ENCODE assay signal across 31 mouse cellular contexts in genomic region chr3:27485141-27485540, GRCm38 (mm10).
"Had no signal": no experiment of that assay in that cellular context is flagged by ENCODE, and none has a peak within 500 bp of the region (broad histone marks: within the 10 kb centered on the region; RNA-seq: fewer than 3 reads in every experiment).

No protein-coding gene starts in this region.

- H3K4me2 ChIP-seq: limb, embryonic 12.5 days; limb, embryonic 13.5 days; limb, embryonic 15.5 days; liver, embryonic 11.5 days; liver, embryonic 12.5 days; liver, embryonic 13.5 days; liver, embryonic 15.5 days; lung, embryonic 14.5 days; lung, embryonic 15.5 days; midbrain, embryonic 11.5 days; midbrain, embryonic 12.5 days; midbrain, embryonic 13.5 days; midbrain, embryonic 15.5 days; neural tube, embryonic 12.5 days had no signal

- H3K27me3 ChIP-seq: limb, embryonic 12.5 days; limb, embryonic 13.5 days; limb, embryonic 15.5 days; liver, embryonic 12.5 days; liver, embryonic 13.5 days; liver, embryonic 15.5 days; lung, embryonic 15.5 days; megakaryocyte, embryonic 14.5 days; midbrain, embryonic 12.5 days; midbrain, embryonic 13.5 days; midbrain, embryonic 15.5 days; neural tube, embryonic 12.5 days had no signal

- DNase-seq: left cerebral cortex, postnatal 4 days; liver; liver, embryonic 13.5 days; liver, postnatal 0 days; lung, adult 18-20 months; lung, adult 2 months; lung, embryonic 14.5 days; lung, postnatal 10 days; lung, postnatal 14 days; lung, postnatal 36 days; lung, postnatal 4 days; midbrain, embryonic 14.5 days had no signal

- H3K36me3 ChIP-seq: midbrain, embryonic 13.5 days; midbrain, embryonic 15.5 days had no signal

- H3K4me3 ChIP-seq: limb, embryonic 10.5 days; limb, embryonic 12.5 days; limb, embryonic 13.5 days; limb, embryonic 15.5 days; liver, embryonic 12.5 days; liver, embryonic 13.5 days; liver, embryonic 15.5 days; lung, embryonic 15.5 days; megakaryocyte, embryonic 14.5 days; midbrain, embryonic 10.5 days; midbrain, embryonic 12.5 days; midbrain, embryonic 13.5 days; midbrain, embryonic 15.5 days; myocyte; neural tube, embryonic 12.5 days had no signal

- H3K27ac ChIP-seq: limb, embryonic 10.5 days; limb, embryonic 12.5 days; limb, embryonic 13.5 days; limb, embryonic 15.5 days; liver, embryonic 12.5 days; liver, embryonic 13.5 days; liver, embryonic 14.5 days; liver, embryonic 15.5 days; lung, embryonic 15.5 days; macrophage; midbrain, embryonic 10.5 days; midbrain, embryonic 12.5 days; midbrain, embryonic 13.5 days; midbrain, embryonic 15.5 days; neural tube, embryonic 12.5 days had no signal

- H3K4me1 ChIP-seq: limb, embryonic 10.5 days; limb, embryonic 13.5 days; liver, embryonic 12.5 days; liver, embryonic 13.5 days; liver, embryonic 15.5 days; lung, embryonic 15.5 days; megakaryocyte, embryonic 14.5 days; midbrain, embryonic 12.5 days; neural tube, embryonic 12.5 days had no signal

- H3K9ac ChIP-seq: limb, embryonic 12.5 days; limb, embryonic 13.5 days; limb, embryonic 15.5 days; liver, embryonic 12.5 days; liver, embryonic 13.5 days; liver, embryonic 14.5 days; liver, embryonic 15.5 days; liver, postnatal 0 days; lung, embryonic 14.5 days; lung, embryonic 15.5 days; midbrain, embryonic 12.5 days; midbrain, embryonic 13.5 days; midbrain, embryonic 15.5 days; neural tube, embryonic 12.5 days had no signal

- ATAC-seq: liver, embryonic 12.5 days; liver, postnatal 0 days; midbrain, embryonic 15.5 days; midbrain, embryonic 16.5 days had no signal

- H3K9me3 ChIP-seq: limb, embryonic 10.5 days; limb, embryonic 12.5 days; limb, embryonic 13.5 days; limb, embryonic 15.5 days; liver, embryonic 12.5 days; liver, embryonic 13.5 days; liver, embryonic 15.5 days; lung, embryonic 15.5 days; midbrain, embryonic 10.5 days; midbrain, embryonic 12.5 days; midbrain, embryonic 13.5 days; midbrain, embryonic 15.5 days; neural tube, embryonic 12.5 days had no signal
